Mouse (Mus musculus): ENCODE results near the gene Eif4b.

GRCm38 (mm10) chr15:102100996-102101671 is 27.6 kb downstream of the Eif4b start:
- TF ChIP-seq POLR2A (IDR thresholded peaks at IDR 0.05; ENCODE audit: low read depth, low read length), result no peak
- 0 out of 2 replicates have a peak, but pooled peaks have one; percentile 21 for TF ChIP-seq CTCF (conservative IDR thresholded peaks at IDR 0.05; ENCODE audit: insufficient read depth, insufficient read length, low read depth, low read length)

Data from kidney, adult 2 months (tissue).